Mouse (Mus musculus) CH12.LX (cell line): ENCODE measurements at regions not wholly inside any gene's neighbourhood (a gene's known extent, or its start where the extent isn't known, plus 50 kb on each side); places are given as distances from the start of the nearest gene placed in this dataset.

Source experiments
- CHD1 ChIP-seq: IDR thresholded peaks from 2 replicates; pipeline ENCODE4 v1.6.1; 2012; ENCODE audit warnings: low read depth, low read length, improper control_type of control experiment, inconsistent platforms
- CHD2 ChIP-seq: IDR thresholded peaks from 2 replicates; pipeline ENCODE4 v1.6.1; 2011; ENCODE audit warnings: low read length, improper control_type of control experiment
- CTCF ChIP-seq, 2 experiments: IDR thresholded peaks in 1 of 2; conservative IDR thresholded peaks in 1 of 2; 2 replicates each; pipeline ENCODE4 v1.5.1; 2011 to 2012; ENCODE audit warnings: low read depth in 2 of 2, low read length in 2 of 2, improper control_type of control experiment in 1 of 2, inconsistent platforms in 1 of 2, mild to moderate bottlenecking in 1 of 2, moderate library complexity in 1 of 2
- ELF1 ChIP-seq: IDR thresholded peaks from 2 replicates; pipeline ENCODE4 v1.6.1; 2014; ENCODE audit warnings: low read depth, mild to moderate bottlenecking, inconsistent platforms, low read length, improper control_type of control experiment
- JUND ChIP-seq: conservative IDR thresholded peaks from 2 replicates; pipeline ENCODE4 v1.6.1; 2011; ENCODE audit warnings: low read depth, low read length, improper control_type of control experiment
- MYC ChIP-seq: IDR thresholded peaks from 2 replicates; pipeline ENCODE4 v1.6.1; 2011; ENCODE audit warnings: low read depth, mild to moderate bottlenecking, improper control_type of control experiment, low read length
- POLR2A ChIP-seq: IDR thresholded peaks from 2 replicates; pipeline ENCODE4 v1.6.1; 2011; ENCODE audit warnings: low read depth, mild to moderate bottlenecking, improper control_type of control experiment, low read length
- TCF12 ChIP-seq: IDR thresholded peaks from 2 replicates; pipeline ENCODE4 v1.6.1; 2014; ENCODE audit warnings: low read depth, mild to moderate bottlenecking, inconsistent platforms, low read length, improper control_type of control experiment
- ZC3H11A ChIP-seq: IDR thresholded peaks from 2 replicates; pipeline ENCODE4 v1.6.1; 2012; ENCODE audit warnings: low read depth, mild to moderate bottlenecking, inconsistent platforms, low read length, improper control_type of control experiment

- no peak for TF ChIP-seq TCF12
- no peak for TF ChIP-seq CTCF (conservative IDR thresholded peaks at IDR 0.05 in 1 of 2, IDR thresholded peaks at IDR 0.05 in 1 of 2; ENCODE audit: low read depth in 2 of 2, low read length in 2 of 2)
- no peak for TF ChIP-seq CHD1
- no peak for TF ChIP-seq MYC
- TF ChIP-seq JUND, result no peak
- no peak for TF ChIP-seq POLR2A
- no peak for TF ChIP-seq ZC3H11A
- TF ChIP-seq CHD2, result no peak
- no peak for TF ChIP-seq ELF1
Measured at GRCm38 (mm10) chr1:121708301-121708700, 140.5 kb upstream of the Ddx18 start.
